Mouse (Mus musculus) G1E (cell line): ENCODE measurements around the gene Adamts4. TPM values are rescaled to one million over a fixed set of nuclear protein-coding genes. Genes with fewer than 3 reads are reported as not detected.

Experiments used
- ATAC-seq: 2 replicates; pipeline ENCODE4 v1.8.0; 2016; ENCODE audit warnings: mild to moderate bottlenecking; ENCODE audit not compliant: insufficient number of reproducible peaks, poor library complexity, low FRiP score, severe bottlenecking; ENCODE audit errors: extremely low read depth
- DNase-seq: peaks from one replicate; pipeline ENCODE4 v3.0.0; 2012; ENCODE audit warnings: low spot score
- H3K27me3 ChIP-seq: 2 replicates; pipeline ENCODE4 v1.6.1; 2012; ENCODE audit warnings: mild to moderate bottlenecking, low read length, inconsistent platforms; ENCODE audit not compliant: insufficient read depth
- H3K36me3 ChIP-seq: replicated peaks from 2 replicates; pipeline ENCODE3; 2012; ENCODE audit warnings: mild to moderate bottlenecking, inconsistent platforms
- H3K4me1 ChIP-seq: 2 replicates; pipeline ENCODE4 v1.6.1; 2012; ENCODE audit warnings: low read depth, low read length, inconsistent platforms, mixed read lengths; ENCODE audit not compliant: insufficient read depth
- H3K4me3 ChIP-seq: 2 replicates; pipeline ENCODE4 v1.5.1; 2012; ENCODE audit warnings: low read depth, mild to moderate bottlenecking, inconsistent platforms, low read length, moderate library complexity, mixed read lengths
- H3K9me3 ChIP-seq: replicated peaks from 2 replicates; pipeline ENCODE4 v1.6.1; 2012; ENCODE audit warnings: inconsistent platforms
- CTCF ChIP-seq: IDR thresholded peaks from 2 replicates; pipeline ENCODE4 v1.5.1; 2012; ENCODE audit warnings: low read depth, low read length, inconsistent platforms, mixed read lengths
- GATA1 ChIP-seq: IDR thresholded peaks from 2 replicates; pipeline ENCODE4 v1.6.1; 2012; ENCODE audit warnings: borderline replicate concordance, low read length, inconsistent platforms, mixed read lengths
- GATA2 ChIP-seq: IDR thresholded peaks from 2 replicates; pipeline ENCODE4 v1.6.1; 2012; ENCODE audit warnings: low read depth, low read length, inconsistent platforms, borderline replicate concordance
- POLR2AphosphoS5 ChIP-seq: IDR thresholded peaks from 2 replicates; pipeline ENCODE4 v1.6.1; 2012; ENCODE audit warnings: low read depth, low read length, inconsistent platforms; ENCODE audit not compliant: insufficient replicate concordance
- TAL1 ChIP-seq: conservative IDR thresholded peaks from 2 replicates; pipeline ENCODE4 v1.6.1; 2012; ENCODE audit warnings: low read depth, low read length, inconsistent platforms, mixed read lengths
- polyA plus RNA-seq: library from polyadenylated mRNA; stranded (reverse); fragments of >175 nt; gene quantifications from 2 replicates; pipeline ENCODE4 v1.2.3, GENCODE M21; 2012
- total RNA-seq, 2 experiments: library from RNA; stranded (forward) in 1 of 2; stranded (reverse) in 1 of 2; fragments of 200-1000 nt in 1 of 2; fragments of >200 nt in 1 of 2; fragmentation: Nextera tagmentation in 1 of 2; gene quantifications; 2 replicates each; pipeline ENCODE4 v1.2.3; 2014 to 2017

Gene Adamts4
- total and polyA plus RNA-seq, 3 experiments, result 0.16 to 0.60 (median 0.20) TPM

DNA sequence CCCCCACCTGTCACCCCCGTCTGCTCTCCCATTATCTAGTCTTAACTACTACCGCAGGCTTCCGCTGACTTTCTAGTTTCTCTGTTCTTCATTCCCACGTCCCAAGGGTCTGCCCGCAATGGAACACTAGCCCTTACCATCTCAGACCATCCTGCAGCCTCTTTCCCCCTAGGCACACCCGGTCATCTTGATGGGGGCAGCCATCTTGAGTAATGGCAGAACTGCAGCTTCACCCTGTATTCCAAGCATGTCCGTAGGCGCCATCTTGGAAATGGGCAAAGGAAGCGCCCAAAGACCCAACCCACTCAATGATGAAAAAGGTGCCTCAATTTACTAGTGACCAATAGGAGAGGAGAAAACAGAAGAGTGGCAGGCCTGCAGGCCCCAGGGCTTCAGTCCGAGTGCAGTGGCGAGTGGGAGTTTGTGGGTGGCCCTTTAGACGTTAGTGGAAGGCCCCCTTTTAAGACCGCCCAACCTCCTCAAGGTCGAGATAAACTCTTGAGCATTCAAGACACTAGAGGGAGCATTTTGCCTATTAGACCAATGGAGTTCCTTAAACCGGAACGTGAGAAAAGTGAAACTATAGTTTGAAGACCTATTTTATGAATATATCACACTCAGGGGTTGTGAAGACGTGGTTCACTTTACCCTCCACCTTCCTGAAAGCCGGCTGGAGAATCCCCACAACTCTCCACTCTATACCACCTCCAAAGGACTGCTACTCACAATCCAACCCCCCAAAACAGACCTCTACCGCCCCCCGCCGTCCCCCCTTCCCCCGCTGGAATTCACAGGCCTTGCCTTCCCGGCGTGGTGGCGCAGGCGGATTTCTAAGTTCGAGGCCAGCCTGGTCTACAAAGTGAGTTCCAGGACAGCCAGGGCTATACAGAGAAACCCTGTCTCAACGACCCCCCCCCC is 27.7 kb upstream of the Adamts4 start, which contains the start of gene Tomm40l:
Tomm40l (minus strand) TSS at position 277 of the 918 bp plus-strand sequence.
- peak; percentile 97 for DNase-seq
- Histone ChIP-seq H3K27me3 (peaks cover 3% of the 10 kb centered on the region; the same call in 1 of the 2 replicates), H3K9me3 (no peaks in the 10 kb centered on the region), H3K4me1 (peaks cover 18% of the 10 kb centered on the region), H3K4me3 (peak within 1 kb of the TSS; percentile 72), H3K36me3 (peaks cover 35% of the 10 kb centered on the region)
- no peak for TF ChIP-seq TAL1
- no peak for TF ChIP-seq POLR2AphosphoS5
- no peak for TF ChIP-seq CTCF
- no peak for TF ChIP-seq GATA1
- no peak for TF ChIP-seq GATA2
- peak; percentile 98 for ATAC-seq

- no peaks in the 10 kb centered on the region for H3K9me3 ChIP-seq
- H3K4me3 ChIP-seq, result peak overlapping the region; percentile 72; the same call in 1 of the 2 replicates
- ATAC-seq, result no peak
- no peak for TF ChIP-seq TAL1
- no peak for TF ChIP-seq CTCF
- no peak for TF ChIP-seq GATA2
- no peak for TF ChIP-seq GATA1
- no peak for TF ChIP-seq POLR2AphosphoS5
- peaks cover 29% of the 10 kb centered on the region for H3K36me3 ChIP-seq
- peaks cover 3% of the 10 kb centered on the region; the same call in 1 of the 2 replicates for H3K27me3 ChIP-seq
- no peak for DNase-seq
- H3K4me1 ChIP-seq, result peaks cover 18% of the 10 kb centered on the region
Measured at GRCm38 (mm10) chr1:171223168-171223567, 27.1 kb upstream of the Adamts4 start.

DNA sequence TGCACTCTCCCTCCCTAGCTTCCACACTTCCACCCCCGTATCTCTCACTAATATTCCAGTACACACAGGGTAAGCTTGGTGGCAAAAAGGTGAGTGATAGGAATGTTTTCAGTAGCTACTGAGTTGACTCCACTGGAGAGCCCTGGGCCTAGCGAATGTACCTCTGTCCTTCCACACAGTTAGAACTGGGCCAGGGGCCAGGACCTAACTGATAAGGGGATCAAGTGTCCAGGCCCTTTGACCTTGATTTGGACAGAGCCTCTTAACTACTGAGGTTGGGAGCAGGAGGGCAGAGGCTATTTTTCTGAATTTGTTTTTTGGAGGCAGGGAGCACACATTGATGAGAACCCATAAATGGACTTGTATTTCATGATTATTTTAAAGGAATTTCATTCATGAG is 26.4 kb upstream of the Adamts4 start:
- ATAC-seq (no peak), DNase-seq (no peak)
- H3K36me3 ChIP-seq, result peaks cover 22% of the 10 kb centered on the region

GRCm38 (mm10) chr1:171224857-171225256 is 25.4 kb upstream of the Adamts4 start, which contains the start of gene Apoa2:
Gene Apoa2, plus strand, starts transcription at chr1:171225054.
- no peak for TF ChIP-seq GATA1
- TF ChIP-seq GATA2, result no peak
- no peak for TF ChIP-seq POLR2AphosphoS5
- no peak for TF ChIP-seq TAL1
- no peak for TF ChIP-seq CTCF
- H3K4me1 ChIP-seq, result peaks cover 18% of the 10 kb centered on the region
- peaks cover 12% of the 10 kb centered on the region for H3K36me3 ChIP-seq
- ATAC-seq (no peak), DNase-seq (no peak)
- H3K9me3 ChIP-seq, result no peaks in the 10 kb centered on the region
- no peak within 1 kb of the TSS for H3K4me3 ChIP-seq
- peaks cover 6% of the 10 kb centered on the region for H3K27me3 ChIP-seq

More for the DNA sequence above, 26.4 kb upstream of the Adamts4 start:
- no peaks in the 10 kb centered on the region for H3K9me3 ChIP-seq
- peaks cover 3% of the 10 kb centered on the region; the same call in 1 of the 2 replicates for H3K27me3 ChIP-seq
- no peak overlapping the region for H3K4me3 ChIP-seq
- TF ChIP-seq GATA2, result no peak
- H3K4me1 ChIP-seq, result peaks cover 18% of the 10 kb centered on the region

GRCm38 (mm10) chr1:171226780-171227179 is 23.4 kb upstream of the Adamts4 start:
- Histone ChIP-seq H3K4me1 (peaks cover 11% of the 10 kb centered on the region), H3K27me3 (peaks cover 6% of the 10 kb centered on the region), H3K36me3 (no peaks in the 10 kb centered on the region), H3K9me3 (no peaks in the 10 kb centered on the region), H3K4me3 (no peak overlapping the region)
- DNase-seq (no peak), ATAC-seq (no peak)
- TF ChIP-seq GATA2 (no peak), TAL1 (no peak), CTCF (no peak), GATA1 (no peak), POLR2AphosphoS5 (no peak)

DNA sequence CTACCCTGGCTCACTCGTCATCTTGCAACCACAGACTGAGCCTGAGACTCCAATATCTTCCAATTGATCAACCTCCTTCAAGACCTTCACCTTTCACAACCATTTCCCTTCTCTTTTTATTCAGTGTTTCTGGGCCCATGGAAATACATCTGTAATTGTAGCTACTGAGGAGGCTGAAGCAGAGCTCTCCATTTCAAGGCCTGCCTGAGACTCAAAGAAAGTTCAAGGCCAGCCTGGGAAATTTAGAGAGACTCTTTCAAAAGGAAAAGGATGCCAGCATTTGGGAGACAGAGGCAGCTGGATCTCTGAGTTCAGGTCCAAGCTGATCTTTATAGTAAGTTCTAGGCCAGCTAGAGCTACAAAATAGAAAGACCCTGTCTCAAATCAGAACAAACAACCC is 22.3 kb upstream of the Adamts4 start:
- Histone ChIP-seq H3K27me3 (peaks cover 6% of the 10 kb centered on the region), H3K9me3 (no peaks in the 10 kb centered on the region), H3K36me3 (peaks cover 3% of the 10 kb centered on the region), H3K4me3 (no peak overlapping the region), H3K4me1 (peaks cover 13% of the 10 kb centered on the region)
- DNase-seq (no peak), ATAC-seq (no peak)
- no peak for TF ChIP-seq TAL1
- no peak for TF ChIP-seq CTCF
- TF ChIP-seq GATA2, result no peak
- no peak for TF ChIP-seq GATA1
- TF ChIP-seq POLR2AphosphoS5, result no peak
